Mouse (Mus musculus) heart, adult 2 months (tissue): ENCODE measurements around the gene Gm11549. TPM values are rescaled to one million over a fixed set of nuclear protein-coding genes. Genes with fewer than 3 reads are reported as not detected.
A peak's percentile ranks its signal among the peaks of the same experiment; 100 is the strongest.

Experiments used
- DNase-seq, 2 experiments: peaks; one replicate each; pipeline ENCODE4 v3.0.0; 2021
- H3K27ac ChIP-seq: fragments of 200-600 bp; 2 replicates; pipeline ENCODE4 v1.8.1; 2022
- H3K27me3 ChIP-seq: fragments of 200-500 bp; 2 replicates; pipeline ENCODE4 v1.6.1; 2012; ENCODE audit warnings: mild to moderate bottlenecking, low read length, inconsistent platforms, mixed read lengths; ENCODE audit not compliant: control insufficient read depth, insufficient read depth
- H3K36me3 ChIP-seq: fragments of 200-500 bp; 2 replicates; pipeline ENCODE4 v1.6.1; 2012; ENCODE audit warnings: low read length, inconsistent platforms; ENCODE audit not compliant: control insufficient read depth, insufficient read depth
- H3K4me1 ChIP-seq: fragments of 200-500 bp; 2 replicates; pipeline ENCODE4 v1.6.1; 2011; ENCODE audit warnings: low read length; ENCODE audit not compliant: control insufficient read depth, insufficient read depth
- H3K4me3 ChIP-seq: fragments of 200-600 bp; 2 replicates; pipeline ENCODE4 v1.8.1; 2022
- H3K79me2 ChIP-seq: fragments of 200-500 bp; replicated peaks from 2 replicates; pipeline ENCODE4 v1.6.1; 2012; ENCODE audit warnings: mild to moderate bottlenecking, inconsistent platforms, low read length, moderate library complexity, mixed read lengths; ENCODE audit not compliant: control insufficient read depth, insufficient read depth
- H3K9ac ChIP-seq: fragments of 200-500 bp; 2 replicates; pipeline ENCODE4 v1.6.1; 2012; ENCODE audit warnings: low read depth, mild to moderate bottlenecking, control low read depth, inconsistent platforms, low read length, mixed read lengths
- CTCF ChIP-seq: fragments of 200-600 bp; IDR thresholded peaks from 2 replicates; pipeline ENCODE4 v1.8.1; 2022; ENCODE audit warnings: antibody characterized with exemption, mild to moderate bottlenecking, moderate library complexity
- EP300 ChIP-seq: fragments of 200-500 bp; IDR thresholded peaks from 2 replicates; pipeline ENCODE4 v1.6.1; 2011; ENCODE audit warnings: low read depth, low read length, control low read depth; ENCODE audit not compliant: insufficient read depth
- POLR2A ChIP-seq: fragments of 200-500 bp; IDR thresholded peaks from 2 replicates; pipeline ENCODE4 v1.6.1; 2011; ENCODE audit warnings: mild to moderate bottlenecking, low read depth, low read length, control low read depth; ENCODE audit not compliant: insufficient read depth
- WGBS: fragments of 180-500 bp; shearing (Covaris S2); methylation state at CpG from one replicate; pipeline ENCODE4 v1.1.7; 2018; 5-methylcytosine and 5-hydroxymethylcytosine counted together
- intact Hi-C: fragments of 180-260 bp; cut with DNase I; formaldehyde crosslinking; loops from one replicate; pipeline ENCODE4 v1.15.1; 2025
- microRNA-seq, 2 experiments: library from miRNA; unstranded; fragments of <30 nt; microRNA quantifications; one replicate each; pipeline ENCODE4 v1.2.0; 2021
- polyA plus RNA-seq: library from polyadenylated mRNA; depleted of rRNA; stranded (reverse); fragments of >200 nt; gene quantifications from 2 replicates; pipeline ENCODE4 v1.2.3, GENCODE M21; 2012; rRNA removed
- total RNA-seq, 2 experiments: library from RNA; stranded (reverse); gene quantifications; 2 replicates each; pipeline ENCODE4 v1.2.3; 2021

The Gm11549 gene
- total and polyA plus RNA-seq, 3 experiments, result not detected

- Histone ChIP-seq H3K27me3 (no peaks in the 10 kb centered on the region), H3K9ac (no peak overlapping the region), H3K36me3 (peaks cover 18% of the 10 kb centered on the region), H3K4me3 (no peak overlapping the region), H3K27ac (no peak overlapping the region; the same call in 1 of the 2 replicates), H3K79me2 (peaks cover 10% of the 10 kb centered on the region), H3K4me1 (peaks cover 35% of the 10 kb centered on the region)
- 35% methylated on average over 2 of the region's 2 CpGs for WGBS
- intact Hi-C loops, result no loop called here
- DNase-seq, result peak; percentile 35 to 48
- TF ChIP-seq CTCF (no peak), EP300 (no peak), POLR2A (no peak)
Observed at GRCm38 (mm10) chr3:36468871-36469270, 52.7 kb downstream of the Gm11549 start.

GRCm38 (mm10) chr3:36467632-36468031 is 54.0 kb downstream of the Gm11549 start:
- Histone ChIP-seq H3K27me3 (no peaks in the 10 kb centered on the region), H3K79me2 (peaks cover 10% of the 10 kb centered on the region), H3K9ac (no peak overlapping the region), H3K36me3 (peaks cover 16% of the 10 kb centered on the region), H3K4me3 (no peak overlapping the region), H3K4me1 (peaks cover 32% of the 10 kb centered on the region), H3K27ac (no peak overlapping the region)
- TF ChIP-seq POLR2A, result no peak
- no peak for TF ChIP-seq CTCF
- no peak for TF ChIP-seq EP300
- intact Hi-C loops, result no loop called here
- WGBS, result 53% methylated on average over 7 of the region's 7 CpGs
- DNase-seq, result no peak

GRCm38 (mm10) chr3:36465538-36465937 is 56.1 kb downstream of the Gm11549 start:
- TF ChIP-seq POLR2A, result no peak
- TF ChIP-seq EP300, result no peak
- no peak for TF ChIP-seq CTCF
- H3K9ac ChIP-seq, result no peak overlapping the region
- whole genome bisulfite sequencing, result 65% methylated on average over 7 of the region's 7 CpGs
- no peak overlapping the region for H3K27ac ChIP-seq
- H3K4me3 ChIP-seq, result no peak overlapping the region
- H3K79me2 ChIP-seq, result peaks cover 10% of the 10 kb centered on the region
- H3K4me1 ChIP-seq, result peaks cover 24% of the 10 kb centered on the region
- H3K27me3 ChIP-seq, result no peaks in the 10 kb centered on the region
- intact Hi-C loops, result no loop called here
- no peak for DNase-seq
- H3K36me3 ChIP-seq, result peaks cover 23% of the 10 kb centered on the region

Small RNA genes within 50 kb of the gene (microRNA-seq; reads per million reads assigned to microRNA genes)
- 0.39 to 0.56 reads per million in 2 experiments for gene Mir7009

Other genes with a start within 250 kb of the Gm11549 start
- 100 to 1,000 TPM; 119 to 131 TPM for gene Anxa5, start 45.9 kb downstream of the Gm11549 start, total RNA-seq
- gene Anxa5, start 45.9 kb downstream of the Gm11549 start, polyA plus RNA-seq, result 202 and 223 TPM in 2 replicates
- not detected for gene 1810062G17Rik, start 45.9 kb downstream of the Gm11549 start, total RNA-seq
- gene 1810062G17Rik, start 45.9 kb downstream of the Gm11549 start, polyA plus RNA-seq, result 0.70 and 0.96 TPM in 2 replicates
- gene Exosc9, start 30.8 kb upstream of the Gm11549 start, total RNA-seq, result 10 to 100 TPM; 15.6 to 16.4 TPM
- gene Exosc9, start 30.8 kb upstream of the Gm11549 start, polyA plus RNA-seq, result 8.2 and 16.1 TPM in 2 replicates
- under 1 TPM; 0.63 to 0.66 TPM for gene Ccna2, start 50.3 kb upstream of the Gm11549 start, total RNA-seq
- gene Ccna2, start 50.3 kb upstream of the Gm11549 start, polyA plus RNA-seq, result 0.74 and 1.1 TPM in 2 replicates
- 1 to 10 TPM; 4.9 to 6.8 TPM for gene Bbs7, start 91.7 kb upstream of the Gm11549 start, total RNA-seq
- gene Bbs7, start 91.7 kb upstream of the Gm11549 start, polyA plus RNA-seq, result 1.6 and 3.9 TPM in 2 replicates
- 1 to 10 TPM; 5.9 to 7.5 TPM for gene Trpc3, start 168.4 kb upstream of the Gm11549 start, total RNA-seq
- gene Trpc3, start 168.4 kb upstream of the Gm11549 start, polyA plus RNA-seq, result 5.1 and 9.7 TPM in 2 replicates